Mouse (Mus musculus): ENCODE data around the gene Tmem140. TPM values are rescaled to one million over a fixed set of nuclear protein-coding genes. Genes with fewer than 3 reads are reported as not detected.
A peak's percentile ranks its signal among the peaks of the same experiment; 100 is the strongest.

Gene Tmem140
- total RNA-seq, 2 experiments from 2014 or later: 26.4 to 32.9 TPM

GRCm38 (mm10) chr6:34879101-34879740 is 16.3 kb downstream of the Tmem140 start:
- Histone ChIP-seq H3K4me3 (no peak overlapping the region), H3K27ac (no peak overlapping the region)
- no peak for TF ChIP-seq CTCF (IDR thresholded peaks at IDR 0.05)
- DNase-seq: no peak
- intact Hi-C loops (cut with DNase I): loop anchor here (2.0 kb wide), 1 partner anchor 98 kb away; the partner anchor contains the start of gene Agbl3

- peak; percentile 56; the same call in 1 of the 2 replicates for TF ChIP-seq CTCF (IDR thresholded peaks at IDR 0.05)
- DNase-seq: peak; percentile 57
- H3K4me3 ChIP-seq: no peak overlapping the region
- intact Hi-C loops (cut with DNase I): loop anchor here (2.0 kb wide), 1 partner anchor 99 kb away; the partner anchor contains the start of gene Agbl3
- H3K27ac ChIP-seq: no peak overlapping the region
Observed at GRCm38 (mm10) chr6:34879911-34880475, 17.0 kb downstream of the Tmem140 start.

GRCm38 (mm10) chr6:34884724-34885123 is 21.8 kb downstream of the Tmem140 start:
- Histone ChIP-seq H3K4me3 (no peak overlapping the region), H3K27ac (no peak overlapping the region)
- TF ChIP-seq CTCF (IDR thresholded peaks at IDR 0.05): no peak
- peak; percentile 6 for DNase-seq
- intact Hi-C loops (cut with DNase I): no loop called here

GRCm38 (mm10) chr6:34887131-34887850 is 24.3 kb downstream of the Tmem140 start:
- Histone ChIP-seq H3K4me3 (no peak overlapping the region), H3K27ac (no peak overlapping the region)
- intact Hi-C loops (cut with DNase I): no loop called here
- TF ChIP-seq CTCF (IDR thresholded peaks at IDR 0.05): no peak
- peak; percentile 19 for DNase-seq

- Histone ChIP-seq H3K4me3 (no peak overlapping the region), H3K27ac (no peak overlapping the region)
- DNase-seq: peak; percentile 10
- intact Hi-C loops (cut with DNase I): no loop called here
- no peak for TF ChIP-seq CTCF (IDR thresholded peaks at IDR 0.05)
Observed at GRCm38 (mm10) chr6:34889185-34889584, 26.2 kb downstream of the Tmem140 start.

- H3K27ac ChIP-seq: no peak overlapping the region
- intact Hi-C loops (cut with DNase I): no loop called here
- TF ChIP-seq CTCF (IDR thresholded peaks at IDR 0.05): no peak
- no peak overlapping the region for H3K4me3 ChIP-seq
- no peak for DNase-seq
Observed at GRCm38 (mm10) chr6:34895569-34895968, 32.6 kb downstream of the Tmem140 start.

GRCm38 (mm10) chr6:34896168-34896780 is 33.3 kb downstream of the Tmem140 start:
- TF ChIP-seq CTCF (IDR thresholded peaks at IDR 0.05): no peak
- intact Hi-C loops (cut with DNase I): no loop called here
- Histone ChIP-seq H3K27ac (peak overlapping the region; percentile 43; the same call in 1 of the 2 replicates), H3K4me3 (no peak overlapping the region)
- no peak for DNase-seq

- H3K27ac ChIP-seq: no peak overlapping the region
- TF ChIP-seq CTCF (IDR thresholded peaks at IDR 0.05): no peak
Observed at GRCm38 (mm10) chr6:34899127-34899526, 36.2 kb downstream of the Tmem140 start.

GRCm38 (mm10) chr6:34900990-34901389 is 38.0 kb downstream of the Tmem140 start:
- TF ChIP-seq CTCF (IDR thresholded peaks at IDR 0.05): no peak
- H3K27ac ChIP-seq: no peak overlapping the region

More at GRCm38 (mm10) chr6:34899127-34899526, 36.2 kb downstream of the Tmem140 start:
- DNase-seq: no peak
- intact Hi-C loops (cut with DNase I): no loop called here
- H3K4me3 ChIP-seq: no peak overlapping the region

GRCm38 (mm10) chr6:34901911-34902444 is 39.0 kb downstream of the Tmem140 start:
- no peak for TF ChIP-seq CTCF (IDR thresholded peaks at IDR 0.05)
- DNase-seq: peak; percentile 20
- Histone ChIP-seq H3K4me3 (no peak overlapping the region), H3K27ac (no peak overlapping the region)
- intact Hi-C loops (cut with DNase I): no loop called here

More at GRCm38 (mm10) chr6:34900990-34901389, 38.0 kb downstream of the Tmem140 start:
- intact Hi-C loops (cut with DNase I): no loop called here
- no peak overlapping the region for H3K4me3 ChIP-seq
- peak; percentile 2 for DNase-seq

- TF ChIP-seq CTCF (IDR thresholded peaks at IDR 0.05): no peak
- intact Hi-C loops (cut with DNase I): no loop called here
- DNase-seq: peak; percentile 8
- no peak overlapping the region for H3K4me3 ChIP-seq
- no peak overlapping the region for H3K27ac ChIP-seq
Observed at GRCm38 (mm10) chr6:34902578-34902977, 39.6 kb downstream of the Tmem140 start.

- no peak for TF ChIP-seq CTCF (IDR thresholded peaks at IDR 0.05)
- Histone ChIP-seq H3K4me3 (no peak overlapping the region), H3K27ac (no peak overlapping the region)
- intact Hi-C loops (cut with DNase I): no loop called here
- peak; percentile 5 for DNase-seq
Observed at GRCm38 (mm10) chr6:34903441-34903840, 40.5 kb downstream of the Tmem140 start.
